Mouse (Mus musculus) megakaryocyte, embryonic 14.5 days (primary cell): ENCODE measurements around the gene Vstm5.

Source experiments
- FLI1 ChIP-seq: IDR thresholded peaks from 2 replicates; pipeline ENCODE4 v1.6.1; 2012; ENCODE audit warnings: low read length, inconsistent platforms, mixed read lengths
- GATA1 ChIP-seq: IDR thresholded peaks from 3 replicates; pipeline ENCODE4 v1.6.1; 2012; ENCODE audit warnings: mixed read lengths, low read length, inconsistent platforms, borderline replicate concordance

GRCm38 (mm10) chr9:15263487-15263886 is 24.6 kb downstream of the Vstm5 start:
- TF ChIP-seq GATA1: no peak
- TF ChIP-seq FLI1: no peak
